Mouse (Mus musculus): ENCODE measurements around the gene Tbxa2r.

Gene Tbxa2r

DNA sequence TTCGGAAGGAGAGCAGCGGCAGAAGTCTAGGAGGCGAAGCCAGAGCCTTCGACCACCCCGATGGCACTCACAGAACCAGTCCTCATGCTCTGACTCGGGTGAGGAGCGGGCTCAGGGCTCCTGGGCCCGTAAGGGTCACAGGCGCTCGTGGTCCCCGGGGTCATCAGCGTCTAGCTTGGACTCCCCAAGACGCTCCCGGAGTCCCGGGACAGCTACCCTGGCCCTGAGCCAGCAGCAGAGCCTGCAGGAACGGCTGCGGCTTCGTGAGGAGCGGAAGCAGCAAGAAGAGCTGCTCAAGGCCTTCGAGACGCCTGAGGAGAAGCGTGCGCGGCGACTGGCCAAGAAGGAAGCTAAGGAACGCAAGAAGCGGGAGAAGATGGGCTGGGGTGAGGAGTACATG is 6.1 kb upstream of the Tbxa2r start:
- peak; percentile 96 for DNase-seq

GRCm38 (mm10) chr10:81323141-81323775 is 5.3 kb upstream of the Tbxa2r start:
- peak; percentile 93 for DNase-seq

GRCm38 (mm10) chr10:81323791-81324530 is 4.6 kb upstream of the Tbxa2r start:
- peak; percentile 93 for DNase-seq

GRCm38 (mm10) chr10:81325176-81325575 is 3.4 kb upstream of the Tbxa2r start:
- DNase-seq: peak; percentile 94

- DNase-seq: peak; percentile 92
Measured at GRCm38 (mm10) chr10:81325781-81326180, 2.8 kb upstream of the Tbxa2r start.

- peak; percentile 99 for DNase-seq
Measured at GRCm38 (mm10) chr10:81326858-81327257, 1.7 kb upstream of the Tbxa2r start.

- DNase-seq: peak; percentile 97
Measured at GRCm38 (mm10) chr10:81327959-81328358, 572 bp upstream of the Tbxa2r start.

DNA sequence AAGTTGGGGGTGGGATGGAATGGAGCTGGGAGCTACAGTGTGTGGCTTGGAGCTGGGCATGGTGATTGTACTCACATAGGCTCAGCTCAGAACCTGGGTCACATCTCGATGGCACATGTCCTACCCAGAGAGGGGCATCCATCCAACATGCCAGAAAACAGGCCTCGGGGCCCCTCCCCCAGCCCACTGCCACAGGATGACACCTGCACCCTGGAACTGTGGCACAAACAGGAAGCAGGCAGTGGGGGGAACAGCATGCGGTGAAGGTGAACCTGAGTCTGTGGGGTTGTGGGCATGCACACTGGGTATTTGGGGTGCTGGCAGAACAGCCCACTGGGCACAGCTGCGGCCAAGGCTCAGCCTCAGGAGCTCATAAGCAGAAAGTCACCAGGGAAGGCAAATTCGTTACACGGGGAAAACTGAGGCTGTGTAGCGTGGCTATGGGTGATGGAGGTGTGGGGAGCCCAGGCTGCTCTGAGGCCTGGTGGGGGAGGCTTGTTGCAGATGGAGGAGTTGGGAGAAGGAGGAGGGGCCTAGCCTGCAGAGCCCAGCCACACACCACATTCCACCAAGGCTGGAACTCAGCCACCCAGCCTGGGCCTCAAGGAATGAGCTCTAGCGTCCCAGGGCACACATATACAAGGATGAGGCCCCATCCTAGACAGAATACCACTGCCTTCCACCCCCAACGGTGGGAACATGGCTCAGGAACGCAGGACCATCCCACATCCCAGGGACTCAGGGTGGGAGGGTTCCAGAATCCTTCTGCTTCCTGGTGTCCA is 854 bp downstream of the Tbxa2r start:
- peak; percentile 96 for DNase-seq

- peak; percentile 98 for DNase-seq
Measured at GRCm38 (mm10) chr10:81330007-81330406, 1.5 kb downstream of the Tbxa2r start.

DNA sequence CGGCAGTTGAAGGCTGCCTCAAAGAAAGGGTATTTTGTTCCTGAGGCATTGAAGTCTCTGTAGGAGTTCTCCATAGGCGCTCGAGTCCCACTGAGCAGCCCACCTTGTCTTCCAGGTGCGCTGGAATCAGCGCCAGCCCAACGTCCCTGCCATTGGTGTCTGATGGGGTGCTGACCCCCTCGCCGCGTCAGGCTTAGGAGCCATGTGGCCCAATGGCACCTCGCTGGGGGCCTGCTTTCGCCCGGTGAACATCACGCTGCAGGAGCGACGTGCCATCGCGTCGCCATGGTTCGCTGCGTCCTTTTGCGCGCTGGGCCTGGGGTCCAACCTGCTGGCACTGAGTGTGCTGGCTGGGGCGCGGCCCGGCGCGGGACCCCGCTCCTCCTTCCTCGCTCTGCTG is 3.7 kb downstream of the Tbxa2r start:
- DNase-seq: peak; percentile 90

DNA sequence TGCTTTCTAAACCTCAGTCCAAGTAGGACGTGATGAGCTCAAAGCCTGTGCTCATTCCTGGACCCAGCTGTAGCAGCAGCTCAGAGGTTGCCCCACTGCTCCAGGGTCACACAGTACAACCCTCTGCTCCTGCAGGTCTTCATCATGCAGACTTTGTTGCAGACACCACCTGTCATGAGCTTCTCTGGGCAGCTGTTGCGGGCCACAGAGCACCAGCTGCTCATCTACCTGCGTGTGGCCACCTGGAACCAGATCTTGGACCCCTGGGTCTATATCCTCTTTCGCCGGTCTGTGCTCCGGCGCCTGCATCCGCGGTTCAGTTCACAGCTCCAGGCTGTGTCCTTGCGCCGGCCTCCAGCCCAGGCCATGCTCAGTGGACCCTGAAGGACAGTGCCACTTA is 5.8 kb downstream of the Tbxa2r start:
- DNase-seq: peak; percentile 91

GRCm38 (mm10) chr10:81335393-81336340 is 7.1 kb downstream of the Tbxa2r start:
- DNase-seq: no peak

GRCm38 (mm10) chr10:81336558-81336957 is 8.0 kb downstream of the Tbxa2r start:
- DNase-seq: no peak

DNA sequence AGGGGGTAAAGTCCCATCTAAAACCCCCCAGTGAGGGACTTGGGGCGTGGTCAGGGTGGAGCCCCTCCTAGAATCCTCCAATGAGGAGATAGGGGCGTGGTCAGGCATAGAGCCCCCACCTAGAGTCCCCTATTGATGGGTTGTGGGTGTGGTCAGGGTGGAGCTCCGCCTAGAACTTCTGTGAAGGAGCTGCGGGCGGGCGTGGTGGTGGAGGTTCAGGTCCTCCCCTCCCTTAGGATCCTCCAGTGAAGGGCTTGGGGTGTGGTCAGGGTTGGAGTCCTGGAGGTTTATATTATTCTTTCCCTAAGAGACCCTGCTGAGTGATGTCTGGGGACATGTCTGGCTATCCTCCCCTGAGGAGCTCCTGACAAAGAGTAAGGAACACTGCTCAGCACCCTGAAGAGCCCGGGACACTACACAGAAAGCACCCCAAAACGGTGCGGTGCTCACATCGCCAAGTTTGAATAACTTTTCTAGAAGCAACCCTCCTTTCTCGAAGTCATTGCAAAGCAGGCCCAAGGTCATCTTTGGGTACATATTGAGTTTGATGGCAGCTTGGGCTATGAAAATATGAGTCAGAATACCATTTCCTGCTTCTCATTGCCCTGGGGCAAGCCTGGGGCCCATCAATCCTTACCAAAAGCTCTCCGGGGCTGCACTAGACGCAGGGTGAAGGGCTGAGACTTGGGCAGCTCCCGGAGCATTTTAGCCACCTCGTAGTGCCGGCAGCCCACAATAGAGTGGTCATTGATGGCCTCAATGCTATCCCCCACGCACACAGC is 12.2 kb downstream of the Tbxa2r start:
- DNase-seq: peak; percentile 92

DNA sequence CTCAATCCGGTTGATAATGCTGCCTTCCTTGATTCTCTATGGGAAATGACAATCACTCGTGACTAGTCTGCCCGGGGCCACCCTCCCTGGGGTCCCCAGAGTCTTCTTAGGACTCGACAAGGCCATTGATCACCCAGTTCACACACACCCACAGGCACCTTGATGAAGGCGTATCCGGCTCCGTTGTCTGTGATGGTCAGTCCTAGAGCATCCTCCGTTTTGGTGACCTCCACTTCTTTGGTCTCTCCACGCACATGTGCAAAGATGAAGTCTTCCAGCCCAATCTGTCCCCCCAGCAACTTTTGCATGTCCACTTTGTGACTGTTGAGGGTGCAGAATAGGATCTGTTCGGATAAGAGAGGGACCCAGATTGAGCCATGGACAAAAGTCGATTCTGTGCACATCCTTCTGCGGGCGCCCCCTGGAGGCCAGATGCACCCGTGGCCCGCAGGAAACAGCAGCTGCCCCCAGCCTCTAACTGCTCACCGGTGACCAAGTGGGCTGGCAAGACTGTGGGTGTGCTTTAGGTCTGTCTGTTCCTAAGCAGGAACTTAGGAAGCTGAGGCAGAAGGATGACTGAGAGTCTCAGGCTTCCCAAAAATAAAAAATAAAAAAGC is 12.9 kb downstream of the Tbxa2r start:
- peak; percentile 95 for DNase-seq

DNA sequence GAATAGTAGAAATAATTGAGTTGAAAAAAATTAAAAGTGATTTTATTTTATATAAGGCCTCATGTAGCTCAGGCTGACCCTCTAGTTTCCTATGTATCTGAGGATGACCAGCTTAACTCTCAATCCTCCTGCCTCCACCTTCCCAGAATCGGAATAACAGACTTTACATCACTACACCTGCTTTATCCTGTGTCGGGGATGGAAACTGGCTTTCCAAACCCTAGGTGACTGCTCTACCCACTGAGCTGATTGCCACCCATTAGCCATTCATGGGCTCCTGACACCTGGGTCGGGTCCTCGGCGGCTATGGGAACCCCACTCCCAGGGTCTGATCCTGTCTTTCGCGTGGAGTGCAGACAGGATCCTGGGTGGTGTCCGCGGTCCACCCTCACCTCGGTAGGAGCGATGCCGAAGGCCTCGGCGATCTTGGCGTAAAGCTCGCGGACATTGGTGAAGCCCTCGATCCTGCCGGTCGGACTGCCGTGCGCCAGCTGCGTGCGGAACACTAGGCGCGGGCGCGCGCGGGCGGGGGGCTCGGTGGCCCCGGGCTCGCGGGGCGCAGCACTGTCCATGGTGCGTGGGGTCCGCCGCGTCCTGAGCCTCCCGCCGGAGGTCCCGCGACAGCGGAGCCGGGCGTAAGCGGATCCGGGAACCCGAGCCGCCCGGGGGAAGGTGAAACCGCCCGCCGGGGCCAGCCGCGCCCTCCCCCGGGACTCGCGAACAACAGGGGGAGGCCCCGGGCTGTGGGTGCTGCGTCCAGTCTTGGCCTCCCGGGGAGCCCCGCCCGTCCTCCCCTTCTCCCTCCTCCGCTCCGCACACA is 14.4 kb downstream of the Tbxa2r start, which contains the start of gene Gipc3:
Gene Gipc3, minus strand, starts transcription at position 581 of the 820 bp plus-strand sequence.
- peak; percentile 95 for DNase-seq

DNA sequence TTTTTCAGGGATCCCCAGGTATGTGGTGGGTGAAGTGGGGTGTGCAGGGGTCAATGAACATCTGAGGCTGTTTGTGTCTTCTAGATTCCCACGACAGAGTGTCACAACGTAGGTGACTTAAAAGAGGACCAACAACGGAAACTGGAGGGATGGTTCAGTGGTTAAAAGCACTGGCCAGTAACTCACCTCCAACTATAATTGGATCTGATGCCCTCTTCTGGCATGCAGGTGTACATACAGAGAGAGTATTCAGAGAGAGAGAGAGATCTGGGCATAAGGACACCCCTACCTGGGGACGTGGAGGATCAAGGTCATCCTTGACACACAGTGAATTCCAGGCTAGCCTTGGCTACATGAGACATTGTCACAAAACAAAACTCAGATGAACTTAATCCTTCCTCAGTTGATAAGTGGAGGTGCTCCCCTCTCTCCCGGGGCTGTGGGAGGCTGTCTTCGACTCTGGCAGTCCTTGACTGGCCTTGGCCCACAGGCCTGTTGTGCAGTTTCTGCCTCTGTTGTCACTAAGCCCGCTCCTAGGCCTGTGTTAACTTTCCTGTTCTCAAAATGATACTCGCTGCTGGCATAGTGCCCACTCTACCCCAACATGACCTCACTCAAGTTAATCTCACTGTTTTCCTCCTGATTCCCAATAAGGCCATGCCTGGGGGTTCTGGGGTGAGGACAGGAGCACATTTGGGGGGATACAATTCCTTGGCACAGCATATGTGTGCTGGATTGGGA is 16.1 kb downstream of the Tbxa2r start:
- no peak for DNase-seq

GRCm38 (mm10) chr10:81345162-81345534 is 16.6 kb downstream of the Tbxa2r start:
- DNase-seq: no peak

DNA sequence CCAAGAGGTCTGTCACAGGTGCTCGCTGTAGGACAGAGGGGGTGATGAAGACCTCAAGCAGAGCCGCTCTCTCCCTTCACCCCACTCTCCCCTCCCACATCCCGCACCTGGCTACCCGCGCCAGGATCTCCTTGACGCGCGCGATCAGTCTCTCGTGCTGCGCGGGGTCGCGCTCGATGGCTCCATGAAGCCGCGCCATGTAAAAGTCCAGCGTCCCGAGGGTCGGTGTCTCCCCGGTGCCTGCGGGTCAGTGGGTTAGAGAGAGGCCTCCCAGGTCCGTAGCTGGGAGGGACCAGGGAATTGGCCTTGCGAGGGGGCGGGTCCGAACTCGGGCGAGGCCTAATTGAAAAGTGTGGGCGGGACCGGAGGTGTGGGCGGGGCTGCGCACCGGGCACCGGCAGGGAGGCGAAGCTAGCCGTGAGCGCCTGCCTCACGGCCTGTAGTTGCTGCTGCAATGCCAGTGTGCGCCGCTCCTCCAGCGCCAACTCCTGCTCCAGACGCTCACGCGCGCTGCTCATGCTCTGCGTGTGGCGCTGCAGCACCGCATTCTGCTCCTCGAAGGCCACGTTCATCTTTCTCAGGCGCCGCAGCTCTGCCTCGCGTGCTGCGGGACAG is 18.0 kb downstream of the Tbxa2r start:
- DNase-seq: peak; percentile 95
